Comparison of ENCODE assay signal across 11 mouse cellular contexts in the genomic region with DNA sequence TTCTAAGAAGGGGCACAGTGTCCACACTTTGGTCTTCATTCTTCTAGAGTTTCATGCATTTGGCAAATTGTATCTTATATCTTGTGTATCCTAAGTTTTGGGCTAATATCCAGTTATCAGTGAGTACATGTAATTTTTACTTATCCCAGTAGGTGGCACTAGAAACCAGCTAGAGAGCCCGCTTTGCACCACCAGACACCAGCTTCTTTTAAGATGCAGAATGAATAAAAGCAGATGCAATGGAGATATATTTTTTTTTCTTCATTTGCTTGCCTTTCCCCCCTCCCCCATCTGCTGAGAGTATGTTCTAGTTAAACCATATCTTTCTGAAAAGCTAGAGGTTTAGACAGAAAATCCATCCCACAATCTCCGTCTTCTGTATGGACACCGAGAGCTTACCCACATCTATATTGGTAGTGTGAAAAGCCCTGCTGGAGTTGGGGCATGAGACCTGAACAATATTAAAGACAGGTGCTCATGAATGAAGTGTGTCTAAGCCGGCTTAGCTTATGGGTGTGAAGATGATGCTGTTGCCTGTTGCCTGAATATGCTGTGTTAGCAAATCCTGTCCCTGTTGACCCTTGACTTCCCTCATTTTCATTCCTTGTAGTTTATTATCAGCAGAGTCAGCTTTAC. TPM values are rescaled to one million over a fixed set of nuclear protein-coding genes. Genes with fewer than 3 reads are reported as not detected.
DNase-seq lines count a peak whose midpoint lies in the region; ATAC-seq lines count a peak whose summit lies in the region.
"Had no signal": no experiment of that assay in that cellular context is flagged by ENCODE, and none has a peak within 500 bp of the region (broad histone marks: within the 10 kb centered on the region; RNA-seq: fewer than 3 reads in every experiment).

No protein-coding gene starts in this region.

- H3K36me3 ChIP-seq in heart, embryonic 10.5 days, result no peaks in the 10 kb centered on the region
- H3K36me3 ChIP-seq: heart, embryonic 15.5 days had no signal

- no peak overlapping the region for H3K4me3 ChIP-seq in heart, embryonic 10.5 days
- H3K4me3 ChIP-seq: heart, embryonic 15.5 days had no signal

- intact Hi-C loops in gastrocnemius, postnatal 36 days (cut with DNase I), result loop anchor here (5.0 kb wide), 2 partner anchors 539 to 1489 kb away; no protein-coding TSS in a partner anchor

- H3K4me1 ChIP-seq in heart, embryonic 10.5 days, result 0 out of 2 replicates have a peak, but pooled peaks cover 3% of the 10 kb centered on the region
- H3K4me1 ChIP-seq: heart, embryonic 15.5 days had no signal

- peak; percentile 4 to 8 for DNase-seq in heart, adult 9 months (ENCODE audit: low spot score in 2 of 2)
- no peak for DNase-seq in heart, embryonic 10.5 days (ENCODE audit: low spot score)
- peak; percentile 22 to 36 for DNase-seq in right cerebral cortex, adult 2 months (ENCODE audit: low spot score in 2 of 2)
- DNase-seq in right cerebral cortex, postnatal 4 days, result no peak
- peak; percentile 40 for DNase-seq in embryo, embryonic 9.5 days (ENCODE audit: extremely low spot score)
- no peak for DNase-seq in gastrocnemius, postnatal 36 days
- no peak for DNase-seq in thymus, postnatal 10 days (ENCODE audit: low spot score in 2 of 2)

- 0 out of 2 replicates have a peak, but pooled peaks have one; percentile 42 for ATAC-seq in megakaryocyte progenitor cell, adult 5-6 weeks (replicated peaks; ENCODE audit: poor library complexity)

- WGBS in heart, embryonic 10.5 days, result 55% methylated on average over 4 of the region's 4 CpGs

- H3K27ac ChIP-seq in heart, embryonic 10.5 days, result no peak overlapping the region
- H3K27ac ChIP-seq: heart, embryonic 15.5 days had no signal

- no peaks in the 10 kb centered on the region for H3K9me3 ChIP-seq in heart, embryonic 10.5 days
- H3K9me3 ChIP-seq: heart, embryonic 15.5 days had no signal

- no peaks in the 10 kb centered on the region for H3K27me3 ChIP-seq in heart, embryonic 10.5 days (ENCODE audit: insufficient read depth, poor library complexity, severe bottlenecking)
- H3K27me3 ChIP-seq: heart, embryonic 15.5 days had no signal

RNA-seq across cellular contexts. Expression of gene Nell1, which starts 21.0 kb away (rescaled TPM):
- 0.62 and 2.4 TPM in 2 replicates for polyA plus RNA-seq in heart, embryonic 10.5 days (2016; fragmentation: Nextera tagmentation; extraction: Ambion mirVana)
- not detected in 2 replicates for total RNA-seq in megakaryocyte progenitor cell, adult 5-6 weeks (2015)
- total RNA-seq in megakaryocyte progenitor cell, adult 5-6 weeks (2017), result not detected in 2 replicates
- total RNA-seq in gastrocnemius, postnatal 36 days (2021), result not detected

RNA-seq across cellular contexts. Expression of gene Slc6a5, which starts 43.7 kb away (rescaled TPM):
- not detected in 2 replicates for polyA plus RNA-seq in heart, embryonic 10.5 days (2016; fragmentation: Nextera tagmentation; extraction: Ambion mirVana)
- total RNA-seq in megakaryocyte progenitor cell, adult 5-6 weeks (2015), result not detected in 2 replicates
- not detected in 2 replicates for total RNA-seq in megakaryocyte progenitor cell, adult 5-6 weeks (2017)
- not detected for total RNA-seq in gastrocnemius, postnatal 36 days (2021)
- polyA plus RNA-seq: heart, embryonic 15.5 days; lung, embryonic 16.5 days; stomach, embryonic 16.5 days had no signal

Comparison
In these comparisons a context has a peak if more than half of its experiments do, and no peak if none do; other contexts are left out.
1. DNase-seq: peak in heart, adult 9 months (2 of 2), right cerebral cortex, adult 2 months (2 of 2) and embryo, embryonic 9.5 days (single experiment); none in heart, embryonic 10.5 days (single experiment), right cerebral cortex, postnatal 4 days (single experiment), gastrocnemius, postnatal 36 days (0 of 2) and thymus, postnatal 10 days (0 of 2).